Mouse (Mus musculus): ENCODE data around the gene Hoxa3.

Hoxa3 gene

DNA sequence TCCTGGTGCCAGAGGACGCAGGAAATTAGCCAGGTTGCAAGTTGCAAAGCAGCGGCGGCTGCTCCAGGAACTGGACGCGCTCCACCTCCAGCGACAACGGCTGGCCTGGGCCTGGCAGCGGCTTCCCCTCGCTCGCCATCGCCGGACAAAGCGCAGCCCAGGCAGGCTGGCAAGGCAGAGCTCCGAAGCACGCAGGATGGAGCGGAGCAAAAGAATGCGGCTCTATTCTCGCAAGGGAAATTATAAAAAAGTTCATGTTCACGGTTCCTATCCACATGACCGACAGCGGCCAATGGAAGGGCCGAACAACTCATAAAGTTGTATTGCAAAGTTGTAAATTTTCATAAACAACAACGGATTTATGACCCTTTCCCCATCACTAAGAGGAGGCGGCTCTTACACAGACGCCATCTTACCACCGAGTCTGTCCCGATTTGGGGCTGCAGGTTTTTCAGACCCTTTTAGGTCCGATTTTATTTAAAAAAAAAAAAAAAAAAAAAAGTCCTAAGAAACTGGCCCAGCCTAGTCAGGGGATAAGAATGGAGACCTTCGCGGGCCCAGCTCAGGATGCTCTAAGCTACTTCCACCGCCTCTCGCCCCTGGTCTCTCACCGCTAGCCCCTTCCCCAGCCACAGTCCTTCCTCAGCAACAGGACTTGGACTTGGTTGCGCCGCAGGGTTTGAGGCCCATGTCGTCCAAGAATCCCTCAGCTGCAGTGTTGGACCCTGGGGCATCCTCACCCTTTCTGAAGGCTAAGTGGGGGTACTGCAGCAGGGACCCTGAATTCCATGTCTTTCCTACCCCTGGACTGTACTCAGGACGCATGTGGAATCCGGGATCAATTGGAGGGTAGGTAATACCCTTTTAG lies at the start of gene Hoxa3, which contains the start of gene Gm28308:
Gene Hoxa3, minus strand, starts transcription at position 218 of the 868 bp plus-strand sequence.
Gene Gm28308, minus strand, starts transcription at position 221 of the 868 bp plus-strand sequence.
- CTCF ChIA-PET = interaction anchor here (0.6 to 0.7 kb wide), 2 partner anchors 499 to 1040 kb away, joined by 4 to 14 read pairs; no protein-coding TSS in a partner anchor

DNA sequence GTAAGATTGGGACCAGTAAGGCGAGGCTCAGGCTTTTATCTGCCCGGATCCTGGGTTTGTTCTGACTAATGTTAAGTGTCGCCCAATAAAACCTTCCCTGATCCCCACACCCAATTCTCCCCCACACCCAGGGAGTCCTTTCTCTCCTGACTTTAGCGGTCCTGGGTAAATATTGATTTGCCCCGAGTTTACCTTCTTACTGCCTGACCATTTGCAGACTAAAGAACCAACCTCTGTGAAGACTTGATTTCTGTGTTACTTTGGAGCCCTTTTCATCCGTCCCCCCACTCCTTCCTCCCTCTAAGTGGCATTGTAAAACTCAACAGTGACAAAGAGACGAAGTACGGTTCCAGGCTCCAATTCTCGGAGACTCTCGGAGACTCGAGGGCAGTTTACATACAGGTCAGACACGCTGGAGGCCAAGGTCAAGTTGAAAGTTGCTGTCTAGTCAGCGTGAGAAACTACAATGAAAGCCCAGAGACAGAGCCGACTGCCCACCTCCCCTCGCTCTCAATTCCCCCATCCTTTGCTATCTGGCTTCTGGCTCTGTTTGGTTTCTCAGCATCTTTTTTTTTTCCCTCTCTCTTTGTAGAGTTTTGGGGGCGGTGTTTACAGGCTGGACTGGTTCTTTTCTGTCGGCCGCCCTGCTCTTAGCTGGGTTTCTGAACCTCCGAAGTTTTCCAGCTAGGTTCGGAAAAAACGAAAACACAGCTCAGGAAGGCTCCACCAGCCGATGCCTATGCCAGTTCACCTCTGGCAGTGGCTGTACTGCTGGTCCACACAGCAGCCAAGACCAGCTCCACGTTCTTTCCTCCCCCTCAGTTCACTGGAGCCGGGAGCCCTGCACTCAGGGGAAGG lies 49.6 kb upstream of the Hoxa3 start:
- CTCF ChIA-PET = no interaction called here

DNA sequence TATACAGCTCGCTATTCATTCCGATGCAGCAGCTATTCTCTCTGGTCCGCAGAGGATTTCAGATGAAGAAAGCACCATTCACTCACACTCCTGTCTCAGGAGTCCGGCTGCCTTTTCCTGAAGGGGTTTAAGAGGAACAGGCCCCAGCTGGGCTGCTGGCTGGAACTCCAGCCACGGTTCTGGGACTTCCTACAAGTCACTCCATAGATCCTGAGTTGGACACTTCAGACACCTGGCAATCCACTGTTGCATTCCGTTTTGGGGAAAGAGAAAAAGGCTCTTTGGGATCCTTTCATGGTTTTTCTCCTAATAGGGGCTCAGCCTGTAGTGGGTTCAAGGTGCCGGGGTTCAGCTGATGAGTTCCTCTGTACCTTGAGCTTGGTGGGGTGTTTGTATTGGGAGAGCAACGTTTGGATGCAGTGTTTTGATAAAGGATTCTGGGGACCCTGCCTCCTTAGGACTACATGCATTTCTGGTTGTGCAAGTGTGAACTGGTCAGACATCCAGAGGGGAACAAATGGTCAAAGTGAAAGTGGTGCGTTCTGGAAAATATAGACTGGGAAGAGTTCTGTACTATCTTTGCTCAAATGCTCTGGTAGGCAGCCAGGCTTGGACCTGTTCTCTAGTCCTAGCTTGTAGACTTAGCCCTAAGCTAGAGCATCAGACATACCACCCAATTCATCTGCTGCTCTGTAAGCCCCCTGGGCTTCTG lies 48.8 kb upstream of the Hoxa3 start:
- CTCF ChIA-PET = no interaction called here

DNA sequence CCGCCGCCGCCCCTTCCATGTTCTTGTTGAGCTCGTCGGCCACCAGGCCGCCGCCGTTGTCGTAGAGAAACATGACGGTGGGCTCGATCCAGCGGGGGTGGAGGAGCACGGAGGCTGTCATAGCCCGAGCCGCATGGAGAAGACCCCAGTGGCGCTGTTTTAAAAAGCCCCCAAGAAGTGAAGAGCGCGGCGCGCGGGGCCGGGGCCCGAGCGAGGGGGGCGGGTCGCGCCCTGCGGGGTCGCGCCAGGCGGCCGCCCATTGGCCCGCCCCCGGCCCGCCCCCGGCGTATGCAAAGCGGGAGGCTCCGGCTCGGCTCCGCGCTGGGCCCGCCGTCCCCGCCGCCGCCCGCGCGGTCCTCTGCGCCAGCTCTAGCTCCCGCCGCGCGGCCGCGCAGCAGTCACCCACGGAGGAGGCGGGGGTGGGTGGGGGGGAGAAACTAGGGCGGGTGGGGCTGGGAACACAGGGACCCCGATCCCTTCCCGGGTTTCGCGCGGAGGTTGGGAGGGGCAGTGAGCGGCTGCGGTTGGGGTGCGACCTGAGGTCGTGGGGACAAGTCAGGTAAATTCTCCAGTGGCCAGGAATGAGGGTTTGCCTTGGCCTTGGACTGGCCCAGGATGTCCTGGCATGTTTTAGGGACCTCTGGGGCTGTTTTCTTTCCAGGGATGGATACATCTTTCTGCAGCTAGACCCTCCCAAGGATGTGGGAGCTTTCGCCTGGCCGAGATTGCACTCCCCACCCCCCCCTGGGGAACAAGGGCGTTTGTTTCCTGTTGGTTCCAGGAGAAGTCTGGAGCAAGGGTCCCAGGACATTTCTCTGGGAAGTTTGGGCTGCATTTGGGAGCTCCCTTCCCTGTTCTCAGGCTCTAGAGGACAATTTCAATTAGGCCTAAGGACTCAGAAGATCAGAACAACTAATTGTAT lies 47.8 kb upstream of the Hoxa3 start, which contains the start of gene Hoxa13:
Gene Hoxa13, minus strand, starts transcription at position 227 of the 922 bp plus-strand sequence.
- CTCF ChIA-PET = no interaction called here

DNA sequence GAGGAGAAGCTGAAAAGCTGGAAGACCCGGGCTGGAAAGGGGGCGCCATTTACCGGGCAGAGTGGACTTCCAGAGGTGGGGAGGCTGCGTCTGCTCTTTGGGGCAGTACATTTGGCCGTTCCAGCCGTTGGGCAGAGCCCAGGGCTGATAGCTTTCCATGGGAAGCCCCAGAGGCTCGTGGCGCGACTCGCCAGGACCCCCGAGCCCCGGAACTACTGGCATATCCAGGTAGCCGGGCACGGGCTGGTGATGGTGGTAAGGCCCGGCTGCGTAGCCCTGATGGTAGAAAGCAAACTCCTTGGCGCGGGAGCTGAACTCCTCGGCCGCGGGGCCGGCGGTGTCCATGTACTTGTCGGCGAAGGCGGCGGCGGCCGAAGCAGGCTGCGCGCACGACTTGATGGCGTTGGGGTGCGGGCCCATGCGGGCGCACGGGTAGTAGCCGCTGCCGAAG lies 46.7 kb upstream of the Hoxa3 start:
- CTCF ChIA-PET = interaction anchor here (0.5 to 1.0 kb wide), 4 partner anchors 9 to 1254 kb away, joined by 3 to 5 read pairs (median 4); no protein-coding TSS in a partner anchor

DNA sequence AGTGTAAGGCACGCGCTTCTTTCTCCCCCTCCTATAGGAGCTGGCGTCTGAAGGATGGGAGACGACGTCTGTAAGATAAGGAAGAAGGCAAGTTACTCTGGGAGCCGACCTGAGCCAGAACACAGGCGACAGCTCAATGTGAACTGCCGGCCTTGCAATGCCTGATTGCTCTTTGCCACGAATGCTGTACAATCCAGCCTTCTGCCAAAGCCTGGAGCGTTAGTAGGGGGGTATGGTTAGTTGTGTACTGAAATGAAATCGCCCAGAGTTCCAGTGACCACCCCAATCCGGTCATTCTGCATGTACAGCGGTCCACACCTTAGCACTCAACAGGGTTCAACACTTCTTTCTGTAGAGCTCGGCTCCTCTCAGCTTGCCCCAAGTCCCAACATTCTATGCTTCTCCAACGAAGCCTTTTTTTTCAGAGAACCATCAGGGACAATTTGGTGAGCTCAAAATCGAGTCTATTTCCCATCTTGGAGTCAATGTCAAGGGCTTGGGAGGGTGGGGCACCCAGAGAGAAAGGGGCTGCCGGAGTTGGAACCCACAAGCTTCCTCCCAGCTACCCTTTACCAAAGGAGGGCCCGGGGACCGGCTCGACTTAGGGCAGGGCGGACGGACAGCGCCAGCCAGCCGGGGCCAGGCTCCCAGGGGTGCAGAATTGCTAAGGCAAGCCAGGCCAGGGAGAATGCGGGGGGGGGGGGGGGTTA lies 46.1 kb upstream of the Hoxa3 start:
- CTCF ChIA-PET = interaction anchor here (0.5 to 1.0 kb wide), 6 partner anchors 9 to 660 kb away, joined by 3 to 4 read pairs (median 3); partner anchors contain the start of gene Hoxa9

DNA sequence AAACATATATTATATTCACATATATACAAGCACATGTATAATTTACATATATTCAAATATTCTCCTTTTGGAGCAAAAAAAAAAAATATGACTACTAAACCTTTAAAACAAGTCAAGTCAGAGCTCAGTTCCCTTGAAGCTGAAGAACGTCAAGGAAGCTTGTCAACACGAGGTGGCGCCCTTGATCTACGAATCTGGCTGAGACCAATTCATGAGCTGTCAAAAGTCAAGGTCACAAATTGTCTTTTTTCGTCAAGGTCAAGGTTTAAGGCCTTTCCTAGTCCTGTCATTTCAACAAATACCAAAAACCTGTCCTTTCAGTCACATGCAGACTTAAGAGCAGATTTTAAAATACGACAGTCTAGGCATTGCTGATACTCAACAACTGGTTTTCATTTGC lies 43.8 kb upstream of the Hoxa3 start:
- CTCF ChIA-PET = interaction anchor here (0.6 to 1.2 kb wide), 8 partner anchors 9 to 914 kb away, joined by 3 to 6 read pairs (median 4); partner anchors contain the start of gene Hoxa11

DNA sequence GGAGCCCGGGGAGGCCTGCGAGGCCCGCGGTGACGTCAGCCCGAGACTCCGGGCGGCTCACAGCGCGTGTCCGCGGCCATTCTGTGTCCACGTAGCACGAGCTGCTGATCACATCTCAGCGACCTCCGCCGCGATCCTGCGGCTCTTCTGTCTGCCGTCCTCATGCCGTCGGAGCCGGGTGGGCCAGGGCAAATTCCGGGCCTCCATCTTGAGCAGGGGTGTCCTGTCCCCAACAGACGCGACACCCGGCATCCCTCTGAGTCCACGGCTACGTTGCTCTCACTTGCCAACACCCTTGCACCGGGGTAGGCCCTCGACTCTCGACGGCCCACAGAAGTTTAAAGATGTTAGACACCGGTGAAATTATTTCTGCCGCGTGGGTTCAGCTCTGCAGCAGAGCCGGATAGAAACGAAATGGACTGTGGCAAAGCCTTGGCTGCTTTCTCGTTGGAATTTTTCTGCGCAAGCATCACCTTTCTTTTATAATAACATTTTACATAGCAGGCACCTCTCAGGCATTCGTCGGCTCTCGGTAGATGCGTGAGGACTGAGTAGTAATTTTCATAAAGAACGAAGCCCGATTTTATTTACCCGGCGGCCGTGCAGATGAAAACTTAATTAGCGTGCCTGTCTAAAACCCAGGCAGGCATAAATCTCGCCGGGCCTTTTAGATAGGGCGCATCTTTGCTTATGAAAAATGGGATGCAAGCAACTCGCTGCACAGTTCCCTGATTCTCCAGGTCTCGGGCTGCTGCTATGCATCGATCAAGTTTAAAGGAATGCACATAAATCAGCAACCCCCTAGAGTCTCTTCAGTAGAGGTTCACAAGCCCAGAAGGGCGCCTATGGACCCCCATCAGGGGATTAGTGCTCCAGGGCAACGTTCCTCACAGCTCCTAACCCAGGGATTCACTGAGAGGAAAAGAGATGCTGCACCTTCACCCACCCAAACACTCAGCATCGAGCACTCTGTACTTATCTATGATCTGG lies 40.7 kb upstream of the Hoxa3 start:
- CTCF ChIA-PET = interaction anchor here (0.6 kb wide), 1 partner anchor 327 kb away, joined by 13 read pairs; no protein-coding TSS in a partner anchor

DNA sequence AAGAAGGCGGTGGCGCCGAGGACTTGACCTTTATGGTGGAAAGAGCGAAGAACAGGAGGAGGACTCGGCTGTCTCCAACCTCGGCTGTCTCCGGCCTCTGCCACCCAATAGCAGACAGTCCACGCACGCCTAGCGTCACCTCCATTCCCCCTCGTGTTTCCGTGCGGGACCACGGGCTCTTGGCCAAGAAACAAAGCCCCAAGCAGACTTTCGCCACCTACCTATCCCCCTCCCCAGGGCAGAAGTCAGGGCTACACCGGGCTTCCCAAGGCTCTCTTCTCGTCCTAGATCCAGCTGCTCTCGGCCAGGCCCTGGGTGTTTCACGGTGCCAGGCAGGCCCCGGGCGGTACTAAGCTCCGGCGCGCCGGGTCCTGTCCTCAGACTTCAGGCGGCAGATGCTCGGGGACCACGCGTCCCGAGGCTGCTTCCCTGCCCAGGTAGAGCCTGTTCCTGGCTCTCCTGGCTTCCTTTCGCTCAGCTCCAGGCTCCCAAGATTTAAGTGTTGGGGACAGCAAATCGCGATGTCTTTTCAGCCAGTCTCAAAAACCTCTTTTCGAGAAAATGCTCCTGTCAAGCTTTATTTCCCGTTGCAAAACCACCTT lies 39.7 kb upstream of the Hoxa3 start:
- CTCF ChIA-PET = interaction anchor here (0.5 kb wide), 1 partner anchor 1079 kb away, joined by 3 read pairs; no protein-coding TSS in a partner anchor

DNA sequence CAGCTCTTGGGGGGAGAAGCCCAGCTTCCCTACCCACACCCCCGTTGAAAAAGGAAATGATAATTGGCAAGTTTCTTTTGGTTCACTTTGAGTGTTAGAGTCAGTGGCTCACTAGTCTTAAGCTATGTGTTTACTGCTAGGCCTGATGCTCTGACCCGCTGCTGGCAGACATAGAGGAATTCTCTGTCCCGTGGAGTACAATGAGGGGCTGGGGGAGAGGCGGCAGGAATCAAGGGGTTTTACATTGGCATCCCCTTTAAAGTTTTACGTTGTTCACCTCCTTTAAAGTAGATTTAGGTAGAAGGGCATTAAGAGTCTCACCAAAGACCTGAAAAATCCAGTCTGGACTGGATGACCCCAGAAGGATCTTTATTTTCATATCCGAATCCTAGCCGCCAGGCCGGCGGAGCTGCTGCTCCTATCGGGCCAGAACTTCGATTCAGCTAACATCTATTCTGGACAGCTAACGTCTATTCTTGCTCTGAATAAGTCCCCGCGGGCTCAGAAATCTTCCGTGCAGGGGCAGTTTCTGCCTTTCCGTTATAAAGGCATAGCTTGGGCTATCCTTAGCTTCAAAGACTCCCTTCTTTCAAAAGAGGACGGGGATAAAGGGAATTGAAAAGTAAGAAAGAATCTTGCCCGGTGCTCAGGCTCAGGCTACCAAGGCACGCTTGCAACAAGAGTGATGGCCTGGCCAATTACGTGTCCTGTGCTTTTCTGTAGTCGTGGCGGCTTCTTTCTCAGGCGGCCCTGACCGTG lies 39.1 kb upstream of the Hoxa3 start:
- CTCF ChIA-PET = interaction anchor here (0.5 to 0.6 kb wide), 2 partner anchors 487 to 1079 kb away, joined by 3 read pairs; no protein-coding TSS in a partner anchor

DNA sequence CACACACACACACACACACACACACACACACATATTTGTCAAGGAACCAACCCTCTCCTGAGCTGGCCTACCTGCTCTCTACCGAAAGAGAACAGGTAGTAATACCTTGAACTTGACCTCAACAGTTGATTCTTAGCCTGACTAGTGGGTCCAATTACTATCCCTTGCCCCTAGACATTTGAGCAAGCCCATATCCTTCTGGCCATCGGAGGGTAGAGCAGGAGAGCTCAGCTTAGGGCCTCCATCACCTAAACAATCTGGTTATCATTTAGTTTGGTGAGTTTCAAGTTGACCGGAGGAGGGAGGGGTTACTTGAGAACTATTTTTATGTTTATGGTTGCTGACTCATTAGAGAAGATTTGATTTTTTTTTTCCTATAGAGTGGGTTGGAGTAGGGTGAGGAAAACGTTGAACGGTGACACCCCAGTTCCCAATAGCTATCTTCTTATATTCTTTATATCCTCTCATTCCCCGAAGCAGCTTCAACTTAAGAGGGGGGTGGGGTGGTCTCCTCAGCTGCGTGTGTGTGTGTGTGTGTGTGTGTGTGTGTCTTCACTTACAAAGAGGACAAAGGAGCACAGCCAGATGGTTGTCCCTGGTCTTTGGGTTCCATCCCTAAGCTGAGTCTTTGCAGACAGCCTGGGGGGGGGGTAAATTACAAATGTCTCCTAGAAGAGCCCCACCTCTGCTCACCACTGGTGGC lies 38.2 kb upstream of the Hoxa3 start:
- CTCF ChIA-PET = no interaction called here

DNA sequence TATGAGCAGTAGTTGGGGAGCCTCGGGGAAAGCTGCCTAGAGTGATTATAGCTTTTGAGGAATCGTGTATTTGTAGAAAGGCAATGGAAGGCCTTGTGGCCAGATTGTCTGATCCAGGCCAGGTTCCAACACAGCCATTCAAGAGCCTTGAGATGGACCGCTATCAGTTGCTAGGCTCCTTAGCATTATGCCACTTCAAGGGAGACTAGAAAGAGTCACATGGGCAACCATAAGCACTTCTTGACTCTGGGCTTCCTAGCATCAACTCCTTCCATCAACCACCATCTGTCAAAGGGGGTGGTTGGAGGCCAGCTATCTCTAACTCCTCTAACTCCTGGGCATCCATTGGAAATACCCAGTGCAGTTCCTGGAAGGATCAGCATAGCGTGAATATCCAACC lies 36.7 kb upstream of the Hoxa3 start:
- CTCF ChIA-PET = interaction anchor here (0.6 kb wide), 1 partner anchor 23 kb away, joined by 3 read pairs; no protein-coding TSS in a partner anchor

DNA sequence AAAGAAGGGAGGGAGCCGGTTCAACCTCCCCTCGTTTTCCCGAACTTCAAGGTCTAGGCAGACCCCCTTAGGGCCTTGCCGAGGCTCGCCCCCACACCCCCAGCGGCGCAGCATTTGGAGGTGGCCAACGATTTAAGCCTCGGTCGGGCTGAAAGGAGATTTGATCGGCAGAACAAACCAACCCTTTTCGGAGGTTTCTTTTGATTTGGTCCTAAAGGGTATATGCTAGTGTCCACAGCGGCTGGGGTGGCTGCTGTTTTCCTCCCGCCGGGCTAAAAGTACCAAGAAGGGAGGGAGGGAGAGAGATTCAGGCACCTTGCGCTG lies 36.2 kb upstream of the Hoxa3 start:
- CTCF ChIA-PET = no interaction called here

DNA sequence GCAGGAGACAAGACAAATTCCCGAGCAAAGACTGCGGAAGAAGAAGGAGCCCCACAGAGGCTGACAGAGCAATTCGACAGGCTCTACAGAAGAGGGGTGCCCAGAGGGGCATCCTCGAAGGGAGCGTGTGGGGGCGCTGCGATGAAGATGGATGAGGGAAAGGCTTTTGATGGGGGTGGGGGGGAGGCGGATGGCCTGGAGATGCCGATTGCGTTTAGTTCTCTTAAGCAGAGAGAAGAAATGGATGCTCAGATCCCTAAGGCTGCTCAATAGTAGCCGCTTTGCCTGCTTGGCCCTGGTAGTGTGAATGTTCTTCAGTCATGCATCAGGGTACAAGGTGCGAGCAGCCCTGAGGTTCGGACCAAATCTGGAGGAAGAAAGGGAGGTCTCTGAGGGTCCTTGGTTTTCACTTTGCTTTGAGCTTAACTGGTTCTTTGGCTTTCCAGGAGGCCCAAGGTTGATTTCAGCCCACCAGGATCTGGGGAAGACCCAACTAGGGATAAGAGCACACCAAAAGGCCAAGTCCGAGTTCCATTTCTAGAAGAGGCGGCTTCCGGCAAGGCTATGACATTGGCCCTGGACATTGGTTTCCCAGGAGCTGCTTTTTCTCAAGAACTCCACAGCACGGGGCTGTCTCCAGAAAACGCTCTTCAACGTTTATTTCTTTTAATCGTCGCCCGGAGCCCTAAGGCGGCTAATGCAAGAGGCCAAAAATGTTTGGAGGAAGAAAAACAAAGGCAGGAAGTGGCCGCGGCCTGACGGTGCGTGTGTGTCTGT lies 35.7 kb upstream of the Hoxa3 start:
- CTCF ChIA-PET = no interaction called here
